Mouse (Mus musculus) CH12F3 (cell line): Measurements from ENCODE around the gene Il15.

ENCODE experiments used
- in situ Hi-C: fragments of 300-500 bp; cut with MboI; formaldehyde crosslinking; loops from 2 replicates; pipeline ENCODE4 v1.14.3; 2020; ENCODE audit warnings: low sequenced_read_pairs

Il15 gene

DNA sequence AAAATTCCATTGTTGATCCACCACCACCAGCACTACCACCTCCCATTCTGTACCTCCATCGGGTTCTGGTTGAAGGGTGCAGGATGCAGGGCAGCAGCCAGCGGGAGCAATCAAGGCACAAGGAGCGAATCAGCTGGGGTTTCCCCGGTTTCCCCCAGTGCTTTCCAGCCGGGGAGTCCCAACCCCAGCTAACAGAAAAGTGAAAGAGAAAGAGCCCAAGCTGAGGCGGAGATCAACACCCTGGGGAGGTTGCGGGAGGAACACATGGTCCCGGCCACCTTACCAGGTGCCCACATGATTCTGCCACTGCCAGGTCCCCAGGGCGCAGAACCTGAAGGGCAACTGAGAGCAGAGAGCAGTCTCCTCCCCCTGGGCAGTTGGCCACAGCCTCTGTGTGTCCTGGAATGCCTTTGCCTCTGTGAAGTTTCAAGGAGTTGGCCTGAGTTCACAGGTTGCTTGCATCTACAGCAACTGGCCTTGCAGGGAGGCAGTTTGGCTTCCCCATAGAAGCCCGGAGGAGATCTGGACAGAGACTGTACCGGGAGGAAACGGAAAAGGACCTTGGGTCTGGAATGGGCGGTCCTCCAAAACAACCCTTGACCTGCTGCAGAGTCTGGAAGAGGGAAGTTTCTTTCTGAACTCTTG lies at the start of gene Il15:
Gene Il15 (minus strand): TSS at position 537 of the 645 bp plus-strand sequence.
- in situ Hi-C loops = no loop called here

DNA sequence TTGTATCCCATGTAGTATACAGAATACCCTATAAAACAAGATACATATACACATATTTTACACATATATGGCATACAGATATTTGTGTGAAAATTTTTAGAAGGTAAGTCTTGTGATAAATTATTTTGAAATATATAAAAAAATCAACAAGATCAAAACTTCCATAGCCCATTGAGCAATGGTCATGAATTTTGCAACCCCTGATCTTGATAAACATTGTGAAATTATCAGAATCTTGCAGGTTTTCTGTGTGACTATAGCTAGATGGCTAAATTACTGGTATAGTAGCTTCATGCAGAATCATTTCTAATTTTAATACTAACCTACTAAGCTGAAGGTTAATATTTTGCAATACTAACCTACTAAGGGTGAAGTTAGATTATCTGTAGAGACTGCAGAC lies 41.9 kb upstream of the Il15 start:
- in situ Hi-C loops = no loop called here

DNA sequence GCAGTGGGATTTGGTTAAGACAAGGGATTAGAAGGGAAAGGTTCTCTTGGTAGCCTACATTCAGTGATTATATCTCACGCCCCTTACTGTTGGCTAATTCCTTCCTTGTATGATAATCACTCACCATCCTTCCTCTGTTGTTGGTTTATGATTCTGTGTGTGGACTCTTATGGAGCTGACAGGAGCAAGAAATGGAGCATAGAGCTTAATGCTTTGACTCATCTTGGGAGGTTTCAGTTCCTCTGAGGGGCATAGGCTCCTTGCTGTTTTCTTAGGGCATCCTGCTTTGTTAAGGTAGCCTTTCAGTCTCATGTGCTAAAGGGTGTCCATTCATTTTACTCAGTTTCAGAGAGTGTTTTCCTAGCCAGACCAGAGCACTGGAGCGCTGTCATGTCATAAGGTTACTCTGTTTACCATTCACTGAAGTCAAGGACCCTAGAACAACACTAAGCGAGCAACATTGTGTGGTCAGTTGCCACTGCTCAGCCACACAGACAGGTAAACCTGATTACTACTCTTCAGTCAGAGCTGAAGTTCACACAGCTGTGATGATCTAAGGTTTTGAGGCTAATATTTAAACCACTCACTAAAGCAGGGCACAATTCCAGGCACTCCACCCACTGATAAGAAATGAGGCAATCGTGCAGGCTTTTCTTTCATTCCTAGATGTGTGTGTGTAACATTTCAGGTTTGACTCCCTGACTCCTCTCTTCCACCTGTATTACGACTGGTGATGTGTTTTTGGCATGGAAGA lies 13.7 kb upstream of the Il15 start:
- in situ Hi-C loops = no loop called here

DNA sequence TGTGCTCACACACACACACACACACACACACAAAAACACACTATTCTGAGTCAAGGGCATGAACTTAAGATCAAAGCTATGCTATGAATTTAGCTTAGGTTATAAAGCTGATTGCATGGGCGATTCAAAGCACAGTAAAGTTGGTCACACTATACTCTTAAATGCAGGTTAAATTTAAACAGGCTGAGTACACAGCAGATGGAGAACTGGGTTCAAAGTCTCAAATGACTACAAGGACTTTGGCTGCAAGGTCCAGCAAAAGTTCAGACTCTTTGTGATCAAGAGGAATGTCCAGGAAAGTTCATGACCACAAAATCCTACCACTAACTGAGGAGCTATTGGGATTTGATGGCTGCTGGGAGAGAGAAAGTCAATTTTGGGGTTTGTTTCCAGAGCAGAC lies 12.5 kb upstream of the Il15 start:
- in situ Hi-C loops = no loop called here

DNA sequence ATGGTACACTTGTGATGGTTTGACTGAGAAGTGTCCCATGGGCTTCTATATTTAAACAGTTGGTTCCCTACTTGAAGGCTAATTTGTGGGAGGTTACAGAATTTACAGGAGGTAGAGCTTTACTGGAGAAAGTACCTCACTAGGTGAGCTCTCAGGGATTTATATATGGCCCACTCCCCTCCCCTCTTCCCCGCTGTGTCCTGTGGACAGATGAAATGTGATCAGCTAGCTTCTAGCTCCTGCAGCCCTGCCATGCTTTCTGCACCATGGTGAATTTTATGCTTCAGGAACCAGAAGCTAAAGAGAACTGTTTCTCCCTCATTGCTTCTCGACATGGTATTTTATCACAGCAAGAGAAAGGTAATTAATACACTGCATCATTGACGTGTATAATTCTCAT lies 7.1 kb upstream of the Il15 start:
- in situ Hi-C loops = no loop called here

DNA sequence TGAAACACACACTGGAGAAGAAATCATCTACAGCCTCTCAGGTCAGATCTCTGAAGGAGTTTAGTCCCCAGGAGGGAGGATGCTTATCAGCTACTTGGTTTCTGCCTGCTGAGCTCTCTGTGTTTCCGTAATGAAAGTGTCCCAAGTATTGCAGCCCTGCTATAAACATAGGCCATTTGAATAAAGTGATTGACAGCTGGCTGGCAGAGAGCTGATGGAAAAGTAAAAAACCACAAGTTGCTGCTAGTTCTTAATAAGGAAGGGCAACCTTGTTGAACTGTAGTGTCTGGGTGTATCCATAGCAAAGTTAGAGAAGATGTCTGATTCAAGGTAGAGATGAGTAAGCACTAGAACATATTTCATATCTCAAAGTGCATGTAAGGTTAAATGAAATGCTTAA lies 4.0 kb upstream of the Il15 start:
- in situ Hi-C loops = no loop called here

DNA sequence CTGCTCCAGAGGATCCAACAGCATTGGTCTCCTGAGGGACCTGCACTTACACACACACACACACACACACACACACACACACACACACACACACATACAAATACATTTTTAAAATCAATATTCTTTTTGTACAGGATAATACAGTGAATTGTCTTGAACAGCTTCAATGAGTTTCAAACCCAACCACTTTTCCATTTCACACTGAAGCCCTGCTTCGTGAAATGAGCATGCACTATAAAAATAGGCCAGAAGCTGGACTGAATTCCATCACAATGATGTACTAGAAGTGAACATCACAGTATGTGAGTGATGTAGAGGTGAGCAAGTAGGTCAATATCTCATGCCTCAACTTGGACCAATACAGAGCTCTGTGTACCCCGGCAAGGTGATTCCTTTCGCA lies 1.0 kb upstream of the Il15 start:
- in situ Hi-C loops = no loop called here

DNA sequence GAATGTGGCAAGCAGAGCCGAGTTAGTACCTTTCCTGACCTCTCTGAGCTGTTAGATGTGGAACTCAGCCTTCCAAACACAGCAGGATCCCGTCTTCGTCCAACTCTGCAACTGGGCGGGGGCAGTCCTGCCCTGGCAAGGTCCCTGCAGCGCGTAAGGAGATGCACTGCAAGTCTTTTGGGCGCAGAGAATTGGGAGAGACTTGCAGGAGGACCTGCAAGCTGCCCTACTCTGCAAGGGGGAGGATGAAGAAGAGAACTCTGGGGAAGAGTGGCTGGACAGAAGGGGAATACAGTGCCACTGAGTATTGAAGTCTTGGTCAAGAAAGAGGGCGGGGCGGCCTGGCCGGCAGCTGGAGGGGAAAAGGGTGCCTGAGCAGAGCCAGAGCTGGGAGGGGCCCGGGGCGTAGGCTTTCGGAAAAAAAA lies 749 bp downstream of the Il15 start:
- in situ Hi-C loops = no loop called here

DNA sequence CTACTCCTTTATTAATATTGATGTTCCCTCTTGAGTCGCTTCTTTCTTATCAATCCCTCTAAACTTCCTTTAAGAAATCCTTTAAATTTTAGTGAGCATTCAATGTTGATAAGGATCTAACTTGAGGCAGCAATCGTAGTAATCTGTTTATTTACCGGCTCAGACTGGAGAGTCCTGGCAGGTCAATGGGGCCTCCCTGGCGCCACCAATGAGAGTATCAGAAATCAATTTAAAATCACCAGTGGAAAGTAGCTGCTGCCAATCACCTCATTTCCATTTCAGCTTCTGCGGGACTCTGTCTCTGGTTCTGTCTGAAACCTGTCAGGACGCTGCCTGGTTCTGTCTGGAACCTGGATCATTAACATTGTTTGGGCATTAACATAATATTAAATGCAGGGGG lies 1.5 kb downstream of the Il15 start:
- in situ Hi-C loops = no loop called here

DNA sequence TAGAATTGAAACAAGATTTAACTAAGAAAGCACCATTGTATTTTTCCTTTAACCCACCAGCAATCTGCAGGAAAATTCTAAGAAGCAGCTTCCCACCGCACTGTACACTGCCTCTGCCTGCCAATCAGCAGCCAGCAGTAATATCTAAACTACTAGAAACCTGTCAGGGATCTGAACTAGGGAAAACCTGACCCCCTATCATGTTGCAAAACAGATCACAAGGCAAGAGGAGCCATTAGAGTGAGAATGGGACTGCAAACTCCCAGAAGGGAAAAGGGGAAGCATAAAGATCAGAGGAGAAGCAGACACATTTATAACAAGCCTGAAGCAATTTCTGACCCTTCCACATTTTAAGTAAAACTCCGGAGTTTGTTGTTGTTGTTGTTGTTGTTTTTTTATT lies 2.0 kb downstream of the Il15 start:
- in situ Hi-C loops = no loop called here

DNA sequence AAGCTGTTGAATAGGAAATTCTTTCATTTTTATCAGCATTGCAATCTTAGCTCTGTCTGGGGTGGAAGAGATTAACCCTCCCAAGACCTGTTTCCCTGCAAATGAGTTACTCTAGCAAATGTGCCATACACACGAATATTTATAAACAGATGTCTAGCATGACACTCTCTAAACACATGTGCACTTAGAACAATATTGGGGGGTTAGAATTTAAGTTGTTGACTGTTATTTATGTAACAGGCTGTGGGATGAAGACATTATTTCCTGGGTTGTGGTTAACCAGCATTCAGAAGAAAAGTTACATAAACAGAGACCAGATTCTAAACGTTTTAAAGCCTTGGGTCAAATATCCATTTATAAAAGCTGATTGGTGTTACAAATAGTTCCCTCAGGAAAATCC lies 2.6 kb downstream of the Il15 start:
- in situ Hi-C loops = no loop called here

DNA sequence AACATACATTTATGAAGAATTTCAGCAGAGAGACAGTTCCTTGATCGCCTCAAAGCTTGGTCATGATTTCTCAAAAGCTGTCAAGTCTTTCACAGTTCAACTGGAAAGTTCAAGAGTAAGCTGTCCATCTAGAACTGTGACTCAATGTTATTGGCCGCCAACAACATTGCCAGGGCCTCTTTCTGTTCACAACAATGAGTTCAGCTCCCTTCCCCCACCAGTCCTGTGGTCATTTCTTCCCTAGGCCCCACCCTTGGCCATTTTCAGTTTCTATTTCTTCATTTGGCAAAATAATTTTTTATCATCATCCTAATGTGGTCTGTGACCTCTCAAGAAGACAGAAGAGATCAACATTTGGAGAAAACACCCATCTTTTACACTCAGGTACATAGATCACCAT lies 4.5 kb downstream of the Il15 start:
- in situ Hi-C loops = no loop called here

DNA sequence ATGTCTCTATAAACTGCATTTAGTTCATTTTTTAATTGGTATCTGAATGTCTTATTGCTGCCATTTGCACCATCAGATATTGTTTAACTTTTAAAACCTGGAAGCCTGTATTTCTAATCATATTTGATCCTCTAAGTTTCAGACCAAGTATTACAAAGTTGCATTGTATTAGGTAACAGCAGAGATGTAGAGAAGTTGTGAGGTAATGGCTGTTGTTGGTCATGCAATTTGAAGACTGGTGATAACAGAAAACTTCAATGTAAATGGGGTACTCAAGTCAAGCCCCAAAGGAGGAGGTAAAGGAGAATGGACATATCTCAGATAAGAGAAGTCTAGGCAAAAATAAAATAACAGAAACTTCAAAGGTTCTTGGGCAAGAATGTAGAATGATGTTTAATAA lies 11.8 kb downstream of the Il15 start:
- in situ Hi-C loops = no loop called here

DNA sequence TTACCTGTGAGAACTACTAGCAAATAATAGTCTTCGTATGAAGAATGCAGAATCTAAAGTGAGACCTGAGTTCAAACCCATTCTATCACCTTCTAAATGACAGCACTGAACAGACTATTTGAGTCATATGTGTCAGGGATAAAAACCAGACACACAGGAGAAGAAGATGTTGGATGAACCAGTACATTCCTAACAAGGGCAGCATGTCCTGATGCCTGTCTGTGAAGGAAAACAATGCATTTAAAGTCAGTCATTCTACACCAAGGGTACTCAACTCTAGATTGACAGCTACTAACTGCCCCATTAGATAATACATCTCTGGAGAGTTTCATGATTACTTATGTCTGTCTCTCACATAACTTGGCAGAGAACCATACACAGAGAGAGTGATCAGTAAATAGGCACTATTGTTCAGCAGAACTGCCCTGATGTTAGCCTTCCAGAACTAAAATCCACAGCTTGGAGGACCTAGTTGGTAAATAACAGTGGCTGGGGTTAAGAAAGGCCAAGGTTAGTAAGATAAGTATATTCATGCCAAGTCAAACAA lies 14.6 kb downstream of the Il15 start:
- in situ Hi-C loops = no loop called here

DNA sequence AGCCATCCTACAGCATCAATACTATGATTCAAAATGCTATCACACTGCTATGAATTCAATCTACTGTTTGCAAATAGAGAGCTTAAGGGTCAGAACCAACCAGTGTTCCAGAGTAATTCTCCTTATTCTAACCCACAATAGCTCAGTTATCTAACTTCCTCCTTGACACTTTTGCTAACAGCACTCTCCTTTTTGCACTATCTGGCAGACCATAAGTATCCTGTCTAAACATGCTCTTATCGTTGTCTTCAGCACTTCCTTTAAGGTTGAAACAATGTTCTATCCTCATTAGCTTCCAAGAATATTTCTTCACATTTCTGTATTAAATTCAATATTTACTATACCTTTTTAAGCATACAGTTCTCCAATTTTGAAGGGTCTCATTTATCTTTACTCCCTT lies 15.4 kb downstream of the Il15 start:
- in situ Hi-C loops = no loop called here

DNA sequence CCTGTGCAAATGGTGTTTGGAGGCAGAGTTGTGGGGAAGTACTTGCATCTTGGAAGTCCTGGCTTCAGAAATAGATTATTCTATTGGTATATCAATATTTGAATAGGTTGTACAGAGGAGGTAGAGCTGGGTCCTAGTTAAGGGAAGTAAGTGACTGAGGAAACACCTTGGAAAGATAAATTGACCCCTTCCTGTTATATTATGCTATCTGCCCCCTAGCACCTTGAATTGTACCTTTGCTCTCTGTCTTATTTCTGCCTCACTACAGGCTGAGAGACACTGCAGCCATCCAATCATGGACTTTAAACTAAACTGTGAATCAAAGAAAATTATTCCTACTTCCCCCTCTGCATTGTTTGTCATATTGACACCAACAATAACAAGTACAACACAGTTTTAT lies 17.2 kb downstream of the Il15 start:
- in situ Hi-C loops = no loop called here

DNA sequence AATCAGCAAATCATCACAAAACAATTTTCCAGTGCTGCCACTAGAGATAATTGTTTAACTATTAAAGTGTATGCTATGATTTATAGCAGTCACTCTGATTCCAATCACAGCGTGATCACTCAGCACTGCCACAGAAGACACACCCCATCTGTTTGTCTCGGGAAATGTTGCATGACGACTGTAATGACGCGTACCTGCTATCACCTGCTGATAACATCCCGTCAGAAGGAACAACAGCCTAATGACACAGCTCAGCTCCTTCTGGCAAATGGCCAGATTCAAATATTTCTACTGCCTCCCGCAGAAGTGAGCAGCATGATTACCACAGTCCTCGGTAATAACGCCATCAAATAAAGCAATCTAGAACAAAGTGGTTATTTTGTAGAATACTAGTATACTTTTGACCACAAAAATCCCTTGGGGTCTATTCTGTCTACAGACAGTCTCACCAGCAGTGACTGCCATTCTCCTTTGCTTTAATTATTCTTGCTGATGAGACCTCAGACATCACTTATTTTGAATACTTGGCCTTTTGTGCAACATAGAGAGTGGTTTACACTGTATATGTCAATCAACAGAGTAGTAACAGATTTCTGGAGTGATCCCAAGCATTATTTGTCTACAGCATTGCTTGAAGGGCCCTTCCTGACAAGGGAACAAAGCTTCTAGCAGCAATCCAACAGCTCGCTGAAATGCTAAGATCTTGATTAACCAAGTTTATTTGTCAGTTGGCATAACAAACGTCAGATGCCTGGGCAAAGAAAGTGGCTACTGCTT lies 18.4 kb downstream of the Il15 start:
- in situ Hi-C loops = no loop called here

DNA sequence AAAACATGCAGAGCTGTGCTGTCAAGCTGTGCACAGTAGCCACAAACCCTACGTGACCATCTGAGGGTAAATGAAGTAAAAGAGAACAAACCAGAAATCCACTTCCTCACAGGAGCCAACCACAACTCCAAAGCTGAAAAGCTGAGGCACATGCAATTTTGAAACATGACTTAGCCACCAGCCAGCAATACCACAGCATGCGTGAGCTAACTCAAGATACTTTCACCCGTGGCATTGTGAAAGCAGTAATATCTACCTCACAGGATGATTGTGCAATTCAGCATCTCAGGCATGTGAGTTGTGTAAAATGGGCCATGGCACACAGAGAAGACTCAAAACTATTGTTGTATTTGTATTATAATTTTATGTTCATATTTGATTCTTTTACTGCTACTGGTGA lies 19.7 kb downstream of the Il15 start:
- in situ Hi-C loops = no loop called here

DNA sequence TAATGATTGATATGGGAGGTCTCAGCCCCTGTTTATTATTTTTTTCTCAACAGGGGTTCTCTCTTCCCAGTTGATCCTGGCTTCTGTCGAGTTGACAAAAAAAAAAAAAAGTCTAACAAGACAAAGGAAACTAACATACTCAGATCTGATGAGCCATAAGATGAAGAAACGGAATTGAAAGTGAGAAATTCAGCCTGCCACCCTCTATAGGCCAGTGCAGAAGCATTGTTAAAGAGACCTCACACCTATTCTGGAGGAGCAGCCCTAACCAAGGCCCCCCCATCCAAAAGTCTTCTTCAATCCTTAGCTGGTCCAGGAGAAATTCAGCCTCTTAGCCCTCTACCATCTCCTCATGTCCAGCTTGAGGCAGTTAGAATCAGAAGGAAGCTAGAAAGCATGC lies 20.7 kb downstream of the Il15 start:
- in situ Hi-C loops = no loop called here

DNA sequence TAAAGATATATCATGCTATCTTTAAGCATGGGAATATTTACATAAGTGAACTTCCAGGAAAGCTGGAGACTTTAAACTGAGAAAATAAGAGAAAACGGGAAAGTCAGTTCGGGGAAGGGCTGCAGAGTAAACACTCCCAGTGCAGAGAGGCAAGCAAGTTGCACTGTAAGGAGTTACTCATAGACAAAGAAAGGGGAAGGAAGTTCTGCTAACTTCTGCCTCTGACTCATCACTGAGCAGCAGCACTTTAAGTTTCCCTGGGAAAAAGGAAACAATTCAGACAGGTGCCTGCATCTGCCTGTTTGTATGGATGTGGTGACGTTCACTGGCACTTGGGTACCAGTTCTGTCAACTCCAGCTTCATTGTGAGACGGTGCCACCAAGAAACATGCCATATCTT lies 28.6 kb downstream of the Il15 start:
- in situ Hi-C loops = no loop called here

DNA sequence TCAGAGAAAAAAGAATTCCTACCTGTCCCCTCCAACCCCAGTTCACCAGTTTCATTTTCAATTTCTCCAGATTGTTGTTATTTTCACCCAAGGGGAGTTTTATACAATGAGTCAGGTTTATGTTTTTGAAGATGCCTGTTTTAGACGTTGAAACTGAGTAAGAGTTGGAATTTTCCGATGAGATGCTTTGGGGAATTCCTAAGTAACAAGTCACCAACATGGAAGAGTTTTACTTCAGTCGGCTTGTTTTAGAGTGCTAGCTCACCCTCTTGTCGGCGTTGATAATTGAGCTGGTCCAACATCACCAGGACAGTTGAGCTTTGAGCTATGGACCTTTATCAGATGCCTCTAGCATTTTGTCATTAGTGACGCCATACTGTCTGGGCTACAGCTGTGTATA lies 30.2 kb downstream of the Il15 start:
- in situ Hi-C loops = no loop called here

DNA sequence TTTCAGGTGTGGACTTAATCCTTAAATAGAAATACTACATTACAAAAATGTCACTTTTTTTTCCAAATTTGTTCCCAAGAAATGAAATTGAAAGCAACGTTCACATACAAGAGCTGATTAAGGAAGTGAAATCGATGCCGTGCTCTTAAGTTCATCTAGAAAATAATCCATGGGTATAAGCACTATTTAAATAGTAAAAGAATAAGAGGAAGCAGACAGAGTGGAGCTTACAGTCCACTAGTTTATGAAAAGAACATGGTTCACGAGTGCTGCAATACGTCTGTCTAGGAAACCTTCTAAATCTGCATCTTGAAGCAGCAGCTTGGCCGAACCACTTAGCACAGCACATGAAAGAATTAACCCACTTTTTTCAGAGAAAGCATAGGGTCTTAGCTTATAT lies 32.4 kb downstream of the Il15 start:
- in situ Hi-C loops = no loop called here
